Mouse (Mus musculus) heart, embryonic 16.5 days (tissue): ENCODE results near the gene Fam241b. TPM values are rescaled to one million over a fixed set of nuclear protein-coding genes. Genes with fewer than 3 reads are reported as not detected.

Experiments
- ATAC-seq: fragments of 200-750 bp; cut with Nextera tagmentation; replicated peaks from 2 replicates; pipeline ENCODE4 v1.8.0; 2017; ENCODE audit warnings: moderate number of reproducible peaks; ENCODE audit not compliant: insufficient read depth, low FRiP score; ENCODE audit errors: extremely low read depth
- H3K27ac ChIP-seq: fragments of 300-500 bp; sonication (generic); 2 replicates; pipeline ENCODE4 v1.5.1; 2014; ENCODE audit warnings: mild to moderate bottlenecking, low read length, control low read depth, moderate library complexity
- H3K27me3 ChIP-seq: fragments of 300-500 bp; sonication (generic); 2 replicates; pipeline ENCODE4 v1.6.1; 2014; ENCODE audit warnings: low read length, mixed read lengths; ENCODE audit not compliant: control insufficient read depth, insufficient read depth
- H3K36me3 ChIP-seq: fragments of 300-500 bp; sonication (generic); 2 replicates; pipeline ENCODE4 v1.6.1; 2014; ENCODE audit not compliant: control insufficient read depth, insufficient read depth
- H3K4me1 ChIP-seq: fragments of 300-500 bp; sonication (generic); 2 replicates; pipeline ENCODE4 v1.6.1; 2014; ENCODE audit warnings: low read length, mixed read lengths; ENCODE audit not compliant: control insufficient read depth, insufficient read depth
- H3K4me2 ChIP-seq: fragments of 300-500 bp; sonication (generic); 2 replicates; pipeline ENCODE4 v1.6.1; 2014; ENCODE audit warnings: low read depth, mild to moderate bottlenecking, control low read depth, low read length
- H3K4me3 ChIP-seq: fragments of 300-500 bp; sonication (generic); 2 replicates; pipeline ENCODE4 v1.5.1; 2014; ENCODE audit warnings: mild to moderate bottlenecking, control low read depth, low read length
- H3K9ac ChIP-seq: fragments of 300-500 bp; sonication (generic); 2 replicates; pipeline ENCODE4 v1.6.1; 2014; ENCODE audit warnings: low read length, control low read depth
- H3K9me3 ChIP-seq: fragments of 300-500 bp; sonication (generic); replicated peaks from 2 replicates; pipeline ENCODE4 v1.6.1; 2016; ENCODE audit warnings: low read length; ENCODE audit not compliant: control insufficient read depth
- WGBS: fragments of 180-500 bp; shearing (Covaris S2); extraction: QIAGEN DNeasy Blood & Tissue Kit; methylation state at CpG from one replicate; pipeline ENCODE4 v1.1.7; 2014; 5-methylcytosine and 5-hydroxymethylcytosine counted together
- polyA plus RNA-seq: library from polyadenylated mRNA; unstranded; fragments of >200 nt; fragmentation: Nextera tagmentation; extraction: Ambion mirVana; gene quantifications from 2 replicates; pipeline ENCODE4 v1.2.1, GENCODE M21; 2015

Fam241b gene
- polyA plus RNA-seq, 1 experiment from 2014 or later: 4.5 TPM

GRCm38 (mm10) chr10:62138040-62138439, 5.7 kb downstream of the Fam241b start:
- peaks cover 49% of the 10 kb centered on the region for H3K27me3 ChIP-seq
- no peak overlapping the region for H3K27ac ChIP-seq
- no peak overlapping the region for H3K9ac ChIP-seq
- H3K9me3 ChIP-seq: no peaks in the 10 kb centered on the region
- no peaks in the 10 kb centered on the region for H3K4me1 ChIP-seq
- no peaks in the 10 kb centered on the region for H3K36me3 ChIP-seq
- WGBS: 20% methylated on average over 3 of the region's 3 CpGs
- no peak overlapping the region for H3K4me3 ChIP-seq
- no peak for ATAC-seq
- H3K4me2 ChIP-seq: no peak overlapping the region

DNA sequence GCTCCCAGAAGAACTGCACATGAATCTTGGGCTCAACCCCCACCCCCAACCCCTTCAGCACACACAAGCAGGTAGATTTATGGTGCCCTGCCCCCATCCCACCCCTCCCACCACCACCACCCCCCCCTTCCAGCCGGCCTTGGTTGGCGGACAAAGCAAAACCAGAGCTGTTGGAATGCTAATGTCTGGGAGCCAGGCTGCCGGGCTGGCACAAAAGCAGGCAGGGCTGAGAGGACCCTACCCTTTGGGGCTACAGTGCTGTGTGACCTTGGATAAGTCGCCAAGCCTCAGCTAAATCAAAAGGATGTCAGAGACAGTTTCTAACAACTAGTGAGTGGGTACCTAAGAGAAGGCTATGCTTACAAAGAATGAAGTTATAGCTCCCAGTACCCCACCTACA, 6.6 kb downstream of the Fam241b start:
- Histone ChIP-seq H3K36me3 (no peaks in the 10 kb centered on the region), H3K27ac (no peak overlapping the region), H3K27me3 (peaks cover 58% of the 10 kb centered on the region), H3K9ac (no peak overlapping the region), H3K4me3 (no peak overlapping the region), H3K4me1 (no peaks in the 10 kb centered on the region), H3K4me2 (no peak overlapping the region), H3K9me3 (no peaks in the 10 kb centered on the region)
- WGBS: 15% methylated on average over 4 of the region's 4 CpGs
- ATAC-seq: no peak

DNA sequence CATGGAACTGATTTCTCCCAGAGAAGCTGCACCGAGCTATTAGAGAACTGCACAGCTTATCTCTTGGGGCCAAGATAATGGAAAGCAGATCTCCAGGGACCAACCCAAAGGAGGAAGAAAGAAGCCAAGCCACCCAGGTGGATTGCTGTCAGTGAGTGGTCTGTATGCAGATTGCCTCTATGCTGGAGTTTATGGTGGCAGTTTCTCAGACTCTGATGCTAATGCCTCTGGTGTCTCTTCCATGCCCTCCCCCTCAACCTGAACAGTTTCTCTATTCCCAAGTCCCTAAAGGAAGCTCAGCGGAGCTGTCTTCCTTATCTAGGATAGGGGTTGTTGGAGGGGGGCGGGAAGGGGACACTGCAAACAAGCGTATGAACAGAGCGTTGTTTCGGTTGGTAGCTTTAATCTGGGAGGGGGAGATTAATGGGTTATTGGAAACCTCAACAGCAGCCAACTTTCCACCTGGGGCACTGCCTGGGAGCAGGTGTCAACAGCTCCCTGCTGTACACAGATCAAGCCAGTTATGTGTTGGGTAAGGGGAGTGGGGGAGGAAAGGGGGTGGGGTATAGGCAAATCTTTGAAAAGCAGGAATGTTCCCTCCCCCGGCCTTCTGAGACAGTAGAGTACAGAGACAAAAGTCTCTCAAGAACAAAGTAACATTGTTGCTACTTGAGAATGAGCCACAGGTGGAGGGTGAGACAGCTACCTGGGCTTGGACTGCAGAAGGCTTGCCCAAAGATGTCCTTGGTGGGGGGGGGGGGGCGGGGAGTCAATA, 7.8 kb downstream of the Fam241b start:
- Histone ChIP-seq H3K4me2 (no peak overlapping the region), H3K4me3 (no peak overlapping the region), H3K27ac (no peak overlapping the region), H3K9ac (no peak overlapping the region), H3K9me3 (no peaks in the 10 kb centered on the region), H3K27me3 (peaks cover 71% of the 10 kb centered on the region), H3K36me3 (no peaks in the 10 kb centered on the region), H3K4me1 (no peaks in the 10 kb centered on the region)
- no peak for ATAC-seq
- WGBS: 4% methylated on average over 8 of the region's 8 CpGs

DNA sequence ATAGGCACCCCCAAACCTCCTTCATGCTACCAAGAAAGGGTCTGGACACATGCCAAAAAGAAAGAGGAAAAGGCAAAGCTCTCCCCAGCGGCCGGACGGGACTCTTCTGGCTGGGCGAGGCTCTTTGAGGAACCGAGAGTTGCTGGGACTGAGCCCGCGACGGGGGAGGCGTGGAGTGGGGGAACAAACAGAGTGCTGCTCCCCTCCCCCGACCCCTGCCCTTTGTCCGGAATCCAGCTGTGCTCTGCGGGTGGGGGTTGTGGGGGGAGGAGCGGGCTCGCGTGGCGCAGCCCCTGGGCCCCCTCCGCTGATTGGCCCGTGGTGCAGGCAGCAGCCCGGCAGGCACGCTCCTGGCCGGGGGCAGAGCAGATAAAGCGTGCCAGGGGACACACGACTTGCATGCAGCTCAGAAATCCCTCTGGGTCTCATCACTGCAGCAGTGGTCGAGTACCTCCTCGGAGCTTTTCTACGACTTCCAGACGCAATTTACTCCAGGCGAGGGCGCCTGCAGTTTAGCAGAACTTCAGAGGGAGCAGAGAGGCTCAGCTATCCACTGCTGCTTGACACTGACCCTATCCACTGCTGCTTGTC, 10.9 kb downstream of the Fam241b start, which contains the start of gene Neurog3:
TSS of gene Neurog3 (plus strand) at position 400 of the 591 bp plus-strand sequence.
- ATAC-seq: no peak
- Histone ChIP-seq H3K36me3 (no peaks in the 10 kb centered on the region), H3K4me1 (no peaks in the 10 kb centered on the region), H3K4me2 (peak within 1 kb of the TSS; percentile 28), H3K9ac (no peak within 1 kb of the TSS), H3K27ac (no peak within 1 kb of the TSS), H3K27me3 (peaks cover 98% of the 10 kb centered on the region), H3K9me3 (no peaks in the 10 kb centered on the region), H3K4me3 (peak within 1 kb of the TSS; percentile 11)
- WGBS: under 1% methylated on average over 29 of the region's 29 CpGs

DNA sequence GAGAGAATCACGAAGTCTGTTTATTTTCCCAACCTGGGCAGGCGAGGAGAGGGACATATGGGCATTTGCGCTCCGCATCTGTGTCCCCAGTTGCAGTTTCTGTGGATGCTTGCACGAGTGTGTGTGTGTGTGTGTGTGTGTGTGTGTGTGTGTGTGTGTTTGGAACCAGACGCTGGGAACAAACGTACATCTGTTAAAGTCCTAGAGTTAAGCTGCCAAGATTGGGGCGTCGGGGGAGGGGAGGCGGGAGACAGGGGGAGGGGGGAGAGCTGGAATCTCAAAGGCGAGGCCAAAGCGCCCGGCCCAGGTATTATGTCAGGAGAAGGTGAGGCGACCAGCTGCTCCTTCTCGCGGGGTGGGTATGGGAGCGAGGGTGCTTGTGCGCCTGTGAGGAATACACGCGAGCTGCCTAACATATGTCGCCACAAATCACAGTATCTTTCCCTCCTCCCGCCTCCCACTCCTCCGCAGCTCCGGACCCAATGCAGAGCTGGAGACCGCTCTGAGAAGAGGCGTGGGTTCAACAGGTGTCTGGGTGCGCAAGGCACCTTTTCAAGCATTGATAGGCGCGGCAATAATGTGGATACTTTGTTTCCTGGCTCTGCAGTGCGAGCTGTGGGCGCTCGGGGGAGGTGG, 15.3 kb downstream of the Fam241b start:
- Histone ChIP-seq H3K9ac (no peak overlapping the region), H3K36me3 (no peaks in the 10 kb centered on the region), H3K27me3 (peaks cover 72% of the 10 kb centered on the region), H3K4me3 (no peak overlapping the region), H3K4me2 (no peak overlapping the region), H3K27ac (no peak overlapping the region), H3K9me3 (no peaks in the 10 kb centered on the region), H3K4me1 (no peaks in the 10 kb centered on the region)
- 2% methylated on average over 32 of the region's 32 CpGs for WGBS
- ATAC-seq: no peak

GRCm38 (mm10) chr10:62127711-62128231, 15.9 kb downstream of the Fam241b start:
- H3K4me3 ChIP-seq: no peak overlapping the region
- no peak for ATAC-seq
- no peak overlapping the region for H3K4me2 ChIP-seq
- WGBS: 40% methylated on average over 21 of the region's 21 CpGs
- H3K9ac ChIP-seq: no peak overlapping the region
- no peaks in the 10 kb centered on the region for H3K9me3 ChIP-seq
- H3K4me1 ChIP-seq: no peaks in the 10 kb centered on the region
- no peak overlapping the region for H3K27ac ChIP-seq
- H3K27me3 ChIP-seq: peaks cover 66% of the 10 kb centered on the region
- no peaks in the 10 kb centered on the region for H3K36me3 ChIP-seq

DNA sequence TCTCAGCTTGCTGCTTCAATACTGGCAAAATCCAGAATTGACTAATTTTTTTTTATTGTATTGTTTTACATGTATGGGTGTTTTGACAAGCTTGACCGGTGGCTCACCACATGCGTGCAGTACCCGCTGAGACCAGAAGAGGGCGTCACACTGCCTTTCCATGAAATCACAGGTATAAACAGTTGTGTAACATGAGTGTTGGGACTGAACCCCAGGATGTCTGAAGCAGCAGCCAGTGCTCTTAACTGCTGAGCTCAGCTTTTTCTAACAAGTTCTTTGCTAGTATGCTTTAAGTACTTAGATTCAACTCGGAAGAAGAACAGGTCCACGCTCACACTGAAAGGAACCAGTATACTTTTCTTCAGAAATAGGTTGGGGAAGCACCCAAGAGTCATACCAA, 16.6 kb downstream of the Fam241b start:
- WGBS: 43% methylated on average over 6 of the region's 6 CpGs
- no peak overlapping the region for H3K4me2 ChIP-seq
- H3K27ac ChIP-seq: no peak overlapping the region
- no peaks in the 10 kb centered on the region for H3K9me3 ChIP-seq
- no peak overlapping the region for H3K9ac ChIP-seq
- H3K36me3 ChIP-seq: no peaks in the 10 kb centered on the region
- H3K27me3 ChIP-seq: peaks cover 59% of the 10 kb centered on the region
- H3K4me3 ChIP-seq: no peak overlapping the region
- no peaks in the 10 kb centered on the region for H3K4me1 ChIP-seq
- no peak for ATAC-seq

DNA sequence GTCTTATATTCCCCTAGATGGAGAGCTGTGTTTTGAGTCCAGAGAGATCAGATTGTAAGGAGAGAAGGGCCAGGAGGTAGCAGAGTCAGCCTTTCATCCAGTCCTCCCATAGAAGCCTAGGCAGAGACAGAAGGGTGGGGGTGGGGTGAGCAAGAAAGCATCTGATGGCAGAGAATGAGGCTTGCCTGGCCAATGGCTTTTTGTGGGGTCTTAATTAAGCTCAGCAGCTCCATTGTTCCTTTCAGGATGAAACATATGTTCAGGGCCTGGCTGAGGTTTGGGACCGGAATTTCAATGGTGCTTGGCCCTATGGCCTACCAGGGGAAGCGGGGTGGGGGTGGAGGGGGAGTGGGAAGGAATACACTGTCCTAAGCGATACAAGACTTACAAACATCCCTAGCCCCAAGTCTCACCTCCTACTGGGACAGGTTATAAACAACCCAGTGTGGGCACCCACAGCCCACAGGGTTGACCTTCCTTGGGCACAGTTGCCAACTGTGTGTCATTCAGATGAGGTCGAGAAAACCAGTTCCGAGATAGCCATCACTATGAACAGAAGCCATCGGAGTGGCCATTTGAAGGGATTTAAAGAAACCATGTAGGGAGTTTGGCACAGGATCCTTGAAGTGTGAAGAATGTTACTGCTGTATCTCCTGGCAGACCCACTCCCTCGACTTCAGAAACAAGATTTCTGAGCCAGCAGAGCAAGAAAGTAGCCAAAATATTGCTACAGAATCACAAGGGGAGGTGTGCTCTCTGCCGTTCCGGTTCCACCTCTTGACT, 29.7 kb downstream of the Fam241b start:
- WGBS: 74% methylated on average over 9 of the region's 9 CpGs
- Histone ChIP-seq H3K27me3 (peaks cover 31% of the 10 kb centered on the region), H3K4me3 (no peak overlapping the region), H3K9me3 (0 out of 2 replicates have a peak, but pooled peaks cover 4% of the 10 kb centered on the region), H3K9ac (no peak overlapping the region), H3K4me1 (no peaks in the 10 kb centered on the region), H3K36me3 (no peaks in the 10 kb centered on the region), H3K27ac (no peak overlapping the region), H3K4me2 (no peak overlapping the region)
- no peak for ATAC-seq
